Mouse (Mus musculus): ENCODE data around the gene Zmym4. TPM values are rescaled to one million over a fixed set of nuclear protein-coding genes. Genes with fewer than 3 reads are reported as not detected.
"Not testable (repeated sequence)": the region's sequence is repeated elsewhere in the genome, so short reads cannot be mapped to it uniquely, and the experiment has no call there.

The Zmym4 gene
- polyA plus RNA-seq, 1 experiment from 2014 or later: 31.3 TPM

GRCm38 (mm10) chr4:126958261-126958660 is 9.7 kb downstream of the Zmym4 start:
- DNase-seq (ENCODE audit: low spot score) (no peak), ATAC-seq (ENCODE audit: low FRiP score) (no peak)
- H3K36me3 ChIP-seq (replicated peaks; ENCODE audit: control insufficient read depth, insufficient read depth): 0 out of 2 replicates have a peak, but pooled peaks cover 7% of the 10 kb centered on the region
- H3K4me2 ChIP-seq (replicated peaks): no peak overlapping the region
- H3K4me1 ChIP-seq (replicated peaks; ENCODE audit: control insufficient read depth, insufficient read depth, low read length): no peaks in the 10 kb centered on the region
- H3K9ac ChIP-seq: no peak overlapping the region
- WGBS: 93% methylated on average over 2 of the region's 2 CpGs
- no peak overlapping the region for H3K4me3 ChIP-seq (replicated peaks; ENCODE audit: low read length)
- no peak overlapping the region for H3K27ac ChIP-seq
- no peaks in the 10 kb centered on the region for H3K9me3 ChIP-seq (ENCODE audit: control insufficient read depth, low read length)
- no peaks in the 10 kb centered on the region for H3K27me3 ChIP-seq (ENCODE audit: control insufficient read depth, insufficient read depth, low read length)

- Histone ChIP-seq H3K4me2 (replicated peaks) (no peak overlapping the region), H3K27me3 (ENCODE audit: control insufficient read depth, insufficient read depth, low read length) (no peaks in the 10 kb centered on the region), H3K4me1 (replicated peaks; ENCODE audit: control insufficient read depth, insufficient read depth, low read length) (no peaks in the 10 kb centered on the region), H3K9ac (no peak overlapping the region), H3K9me3 (ENCODE audit: control insufficient read depth, low read length) (no peaks in the 10 kb centered on the region), H3K27ac (no peak overlapping the region), H3K36me3 (replicated peaks; ENCODE audit: control insufficient read depth, insufficient read depth) (0 out of 2 replicates have a peak, but pooled peaks cover 7% of the 10 kb centered on the region), H3K4me3 (replicated peaks; ENCODE audit: low read length) (no peak overlapping the region)
- ATAC-seq (ENCODE audit: low FRiP score): no peak; the same call in 1 of the 2 replicates
- DNase-seq (ENCODE audit: low spot score): no peak
- WGBS: 93% methylated on average over 3 of the region's 3 CpGs
Measured at GRCm38 (mm10) chr4:126957434-126957833, 10.5 kb downstream of the Zmym4 start.

- not testable (repeated sequence) for H3K9me3 ChIP-seq (ENCODE audit: control insufficient read depth, low read length); ATAC-seq (ENCODE audit: low FRiP score); H3K9ac ChIP-seq; DNase-seq (ENCODE audit: low spot score); H3K4me2 ChIP-seq (replicated peaks); H3K4me3 ChIP-seq (replicated peaks; ENCODE audit: low read length); H3K27ac ChIP-seq; H3K27me3 ChIP-seq (ENCODE audit: control insufficient read depth, insufficient read depth, low read length); H3K4me1 ChIP-seq (replicated peaks; ENCODE audit: control insufficient read depth, insufficient read depth, low read length)
- WGBS: 93% methylated on average over 4 of the region's 4 CpGs
- peaks cover 15% of the 10 kb centered on the region; the same call in 1 of the 2 replicates for H3K36me3 ChIP-seq (replicated peaks; ENCODE audit: control insufficient read depth, insufficient read depth)
Measured at GRCm38 (mm10) chr4:126950801-126951200, 17.1 kb downstream of the Zmym4 start.

GRCm38 (mm10) chr4:126943421-126943820 is 24.5 kb downstream of the Zmym4 start:
- H3K4me1 ChIP-seq (replicated peaks; ENCODE audit: control insufficient read depth, insufficient read depth, low read length): no peaks in the 10 kb centered on the region
- WGBS: 96% methylated on average over 3 of the region's 3 CpGs
- H3K9me3 ChIP-seq (ENCODE audit: control insufficient read depth, low read length): no peaks in the 10 kb centered on the region

GRCm38 (mm10) chr4:126942846-126943245 is 25.1 kb downstream of the Zmym4 start:
- ATAC-seq (ENCODE audit: low FRiP score) (no peak), DNase-seq (ENCODE audit: low spot score) (no peak)
- H3K27ac ChIP-seq: no peak overlapping the region
- no peaks in the 10 kb centered on the region for H3K9me3 ChIP-seq (ENCODE audit: control insufficient read depth, low read length)
- H3K4me3 ChIP-seq (replicated peaks; ENCODE audit: low read length): no peak overlapping the region
- 96% methylated on average over 3 of the region's 3 CpGs for WGBS
- H3K27me3 ChIP-seq (ENCODE audit: control insufficient read depth, insufficient read depth, low read length): no peaks in the 10 kb centered on the region
- peaks cover 26% of the 10 kb centered on the region for H3K36me3 ChIP-seq (replicated peaks; ENCODE audit: control insufficient read depth, insufficient read depth)
- no peak overlapping the region for H3K4me2 ChIP-seq (replicated peaks)
- no peak overlapping the region for H3K9ac ChIP-seq
- no peaks in the 10 kb centered on the region for H3K4me1 ChIP-seq (replicated peaks; ENCODE audit: control insufficient read depth, insufficient read depth, low read length)

More at GRCm38 (mm10) chr4:126943421-126943820, 24.5 kb downstream of the Zmym4 start:
- no peak overlapping the region for H3K4me3 ChIP-seq (replicated peaks; ENCODE audit: low read length)
- H3K27ac ChIP-seq: no peak overlapping the region
- no peak overlapping the region for H3K4me2 ChIP-seq (replicated peaks)
- H3K36me3 ChIP-seq (replicated peaks; ENCODE audit: control insufficient read depth, insufficient read depth): peaks cover 26% of the 10 kb centered on the region
- H3K27me3 ChIP-seq (ENCODE audit: control insufficient read depth, insufficient read depth, low read length): no peaks in the 10 kb centered on the region
- ATAC-seq (ENCODE audit: low FRiP score) (no peak), DNase-seq (ENCODE audit: low spot score) (no peak)
- H3K9ac ChIP-seq: no peak overlapping the region

GRCm38 (mm10) chr4:126927701-126928100 is 40.2 kb downstream of the Zmym4 start:
- WGBS: 100% methylated on average over 1 of the region's 1 CpGs
- H3K9ac ChIP-seq: no peak overlapping the region
- H3K36me3 ChIP-seq (replicated peaks; ENCODE audit: control insufficient read depth, insufficient read depth): peaks cover 33% of the 10 kb centered on the region
- no peak overlapping the region for H3K4me3 ChIP-seq (replicated peaks; ENCODE audit: low read length)
- H3K4me1 ChIP-seq (replicated peaks; ENCODE audit: control insufficient read depth, insufficient read depth, low read length): no peaks in the 10 kb centered on the region
- DNase-seq (ENCODE audit: low spot score) (no peak), ATAC-seq (ENCODE audit: low FRiP score) (no peak)
- H3K27ac ChIP-seq: no peak overlapping the region
- no peak overlapping the region for H3K4me2 ChIP-seq (replicated peaks)
- H3K27me3 ChIP-seq (ENCODE audit: control insufficient read depth, insufficient read depth, low read length): no peaks in the 10 kb centered on the region
- no peaks in the 10 kb centered on the region for H3K9me3 ChIP-seq (ENCODE audit: control insufficient read depth, low read length)

GRCm38 (mm10) chr4:126889879-126890278 is 78.1 kb downstream of the Zmym4 start:
- DNase-seq (ENCODE audit: low spot score) (no peak), ATAC-seq (ENCODE audit: low FRiP score) (no peak)
- Histone ChIP-seq H3K36me3 (replicated peaks; ENCODE audit: control insufficient read depth, insufficient read depth) (peaks cover 75% of the 10 kb centered on the region), H3K4me2 (replicated peaks) (no peak overlapping the region), H3K9me3 (ENCODE audit: control insufficient read depth, low read length) (no peaks in the 10 kb centered on the region), H3K4me1 (replicated peaks; ENCODE audit: control insufficient read depth, insufficient read depth, low read length) (no peaks in the 10 kb centered on the region), H3K27ac (no peak overlapping the region), H3K9ac (no peak overlapping the region), H3K27me3 (ENCODE audit: control insufficient read depth, insufficient read depth, low read length) (no peaks in the 10 kb centered on the region), H3K4me3 (replicated peaks; ENCODE audit: low read length) (no peak overlapping the region)
- 97% methylated on average over 8 of the region's 8 CpGs for WGBS

- no peak overlapping the region for H3K9ac ChIP-seq
- H3K27ac ChIP-seq: no peak overlapping the region
- no peak overlapping the region for H3K4me2 ChIP-seq (replicated peaks)
- no peaks in the 10 kb centered on the region for H3K9me3 ChIP-seq (ENCODE audit: control insufficient read depth, low read length)
- no peaks in the 10 kb centered on the region for H3K4me1 ChIP-seq (replicated peaks; ENCODE audit: control insufficient read depth, insufficient read depth, low read length)
- H3K36me3 ChIP-seq (replicated peaks; ENCODE audit: control insufficient read depth, insufficient read depth): peaks cover 78% of the 10 kb centered on the region
- no peak for DNase-seq (ENCODE audit: low spot score)
- no peaks in the 10 kb centered on the region for H3K27me3 ChIP-seq (ENCODE audit: control insufficient read depth, insufficient read depth, low read length)
- 69% methylated on average over 1 of the region's 1 CpGs for WGBS
- ATAC-seq (ENCODE audit: low FRiP score): no peak
- no peak overlapping the region for H3K4me3 ChIP-seq (replicated peaks; ENCODE audit: low read length)
Measured at GRCm38 (mm10) chr4:126885953-126886352, 82.0 kb downstream of the Zmym4 start.

- H3K27ac ChIP-seq: no peak overlapping the region
- ATAC-seq (ENCODE audit: low FRiP score): no peak
- no peak overlapping the region for H3K4me2 ChIP-seq (replicated peaks)
- WGBS: 98% methylated on average over 5 of the region's 5 CpGs
- no peaks in the 10 kb centered on the region for H3K4me1 ChIP-seq (replicated peaks; ENCODE audit: control insufficient read depth, insufficient read depth, low read length)
- H3K36me3 ChIP-seq (replicated peaks; ENCODE audit: control insufficient read depth, insufficient read depth): peaks cover 80% of the 10 kb centered on the region
- no peak overlapping the region for H3K4me3 ChIP-seq (replicated peaks; ENCODE audit: low read length)
- no peaks in the 10 kb centered on the region for H3K27me3 ChIP-seq (ENCODE audit: control insufficient read depth, insufficient read depth, low read length)
- H3K9me3 ChIP-seq (ENCODE audit: control insufficient read depth, low read length): no peaks in the 10 kb centered on the region
- no peak overlapping the region for H3K9ac ChIP-seq
- DNase-seq (ENCODE audit: low spot score): no peak
Measured at GRCm38 (mm10) chr4:126883602-126884001, 84.3 kb downstream of the Zmym4 start.

Measured in hindbrain, embryonic 14.5 days (tissue).